Mouse (Mus musculus) limb, embryonic 12.5 days (tissue): ENCODE data around the gene Nmnat1. TPM values are rescaled to one million over a fixed set of nuclear protein-coding genes. Genes with fewer than 3 reads are reported as not detected.
"Not testable (repeated sequence)": the region's sequence is repeated elsewhere in the genome, so short reads cannot be mapped to it uniquely, and the experiment has no call there.

Source experiments
- ATAC-seq: fragments of 200-750 bp; cut with Nextera tagmentation; 2 replicates; pipeline ENCODE4 v1.8.0; 2017; ENCODE audit warnings: low read depth, moderate TSS enrichment; ENCODE audit not compliant: insufficient number of reproducible peaks, insufficient read depth, low FRiP score, low TSS enrichment
- H3K27ac ChIP-seq: fragments of 300-500 bp; sonication (generic); 2 replicates; pipeline ENCODE4 v1.5.1; 2016; ENCODE audit warnings: mild to moderate bottlenecking, moderate library complexity
- H3K27me3 ChIP-seq: fragments of 300-500 bp; sonication (generic); 2 replicates; pipeline ENCODE4 v1.6.1; 2016; ENCODE audit warnings: mild to moderate bottlenecking, moderate library complexity
- H3K36me3 ChIP-seq: fragments of 300-500 bp; sonication (generic); 2 replicates; pipeline ENCODE4 v1.6.1; 2016; ENCODE audit warnings: mild to moderate bottlenecking, moderate library complexity
- H3K4me1 ChIP-seq: fragments of 300-500 bp; sonication (generic); replicated peaks from 2 replicates; pipeline ENCODE4 v1.6.1; 2016
- H3K4me2 ChIP-seq: fragments of 300-500 bp; sonication (generic); 2 replicates; pipeline ENCODE4 v1.6.1; 2016; ENCODE audit warnings: mild to moderate bottlenecking, moderate library complexity
- H3K4me3 ChIP-seq: fragments of 300-500 bp; sonication (generic); replicated peaks from 2 replicates; pipeline ENCODE4 v1.5.1; 2016; ENCODE audit warnings: mild to moderate bottlenecking
- H3K9ac ChIP-seq: fragments of 300-500 bp; sonication (generic); replicated peaks from 2 replicates; pipeline ENCODE4 v1.6.1; 2016; ENCODE audit warnings: mild to moderate bottlenecking, moderate library complexity
- H3K9me3 ChIP-seq: fragments of 300-500 bp; sonication (generic); 2 replicates; pipeline ENCODE4 v1.6.1; 2016; ENCODE audit warnings: mild to moderate bottlenecking, moderate library complexity
- WGBS: fragments of 180-500 bp; shearing (Covaris S2); methylation state at CpG from one replicate; pipeline ENCODE4 v1.1.7; 2016; 5-methylcytosine and 5-hydroxymethylcytosine counted together
- polyA plus RNA-seq: library from polyadenylated mRNA; unstranded; fragments of >200 nt; fragmentation: Nextera tagmentation; extraction: Ambion mirVana; gene quantifications from 2 replicates; pipeline ENCODE4 v1.2.1, GENCODE M21; 2016

Gene Nmnat1
- polyA plus RNA-seq, 1 experiment from 2014 or later: 10.9 TPM

- Histone ChIP-seq H3K4me3 (no peak overlapping the region), H3K27ac (peak overlapping the region; percentile 95; the same call in 1 of the 2 replicates), H3K9ac (no peak overlapping the region), H3K27me3 (no peaks in the 10 kb centered on the region), H3K36me3 (no peaks in the 10 kb centered on the region), H3K9me3 (no peaks in the 10 kb centered on the region), H3K4me2 (peak overlapping the region; percentile 58), H3K4me1 (peaks cover 24% of the 10 kb centered on the region)
- ATAC-seq: no peak
- WGBS: 87% methylated on average over 1 of the region's 1 CpGs
These were observed 40.5 kb downstream of the Nmnat1 start for GRCm38 (mm10) chr4:149444465-149444864.

GRCm38 (mm10) chr4:149442436-149442835 is 42.6 kb downstream of the Nmnat1 start:
- no peak overlapping the region for H3K27ac ChIP-seq
- 47% methylated on average over 3 of the region's 3 CpGs for WGBS
- H3K9me3 ChIP-seq: no peaks in the 10 kb centered on the region
- no peaks in the 10 kb centered on the region for H3K27me3 ChIP-seq
- no peaks in the 10 kb centered on the region for H3K36me3 ChIP-seq
- H3K4me3 ChIP-seq: no peak overlapping the region
- H3K9ac ChIP-seq: no peak overlapping the region
- H3K4me2 ChIP-seq: no peak overlapping the region
- H3K4me1 ChIP-seq: peaks cover 24% of the 10 kb centered on the region
- no peak for ATAC-seq

- WGBS: 50% methylated on average over 8 of the region's 8 CpGs
- Histone ChIP-seq H3K27me3 (no peaks in the 10 kb centered on the region), H3K4me2 (no peak overlapping the region), H3K27ac (no peak overlapping the region), H3K4me3 (no peak overlapping the region), H3K36me3 (no peaks in the 10 kb centered on the region), H3K9me3 (no peaks in the 10 kb centered on the region), H3K4me1 (peaks cover 15% of the 10 kb centered on the region), H3K9ac (no peak overlapping the region)
- no peak for ATAC-seq
These were observed 44.4 kb downstream of the Nmnat1 start for GRCm38 (mm10) chr4:149440576-149440975.

- H3K4me3 ChIP-seq, H3K27me3 ChIP-seq, H3K36me3 ChIP-seq, H3K9me3 ChIP-seq, H3K4me2 ChIP-seq, H3K4me1 ChIP-seq, H3K9ac ChIP-seq, H3K27ac ChIP-seq, ATAC-seq: not testable (repeated sequence)
- 78% methylated on average over 1 of the region's 1 CpGs for WGBS
These were observed 53.1 kb downstream of the Nmnat1 start for GRCm38 (mm10) chr4:149431887-149432286.

- Histone ChIP-seq H3K27ac (no peak overlapping the region), H3K4me3 (no peak overlapping the region), H3K9me3 (no peaks in the 10 kb centered on the region), H3K9ac (no peak overlapping the region), H3K4me2 (no peak overlapping the region), H3K36me3 (no peaks in the 10 kb centered on the region), H3K4me1 (no peaks in the 10 kb centered on the region; the same call in 1 of the 2 replicates), H3K27me3 (no peaks in the 10 kb centered on the region)
- 91% methylated on average over 5 of the region's 5 CpGs for WGBS
- ATAC-seq: no peak
These were observed 55.4 kb downstream of the Nmnat1 start for GRCm38 (mm10) chr4:149429592-149429991.

DNA sequence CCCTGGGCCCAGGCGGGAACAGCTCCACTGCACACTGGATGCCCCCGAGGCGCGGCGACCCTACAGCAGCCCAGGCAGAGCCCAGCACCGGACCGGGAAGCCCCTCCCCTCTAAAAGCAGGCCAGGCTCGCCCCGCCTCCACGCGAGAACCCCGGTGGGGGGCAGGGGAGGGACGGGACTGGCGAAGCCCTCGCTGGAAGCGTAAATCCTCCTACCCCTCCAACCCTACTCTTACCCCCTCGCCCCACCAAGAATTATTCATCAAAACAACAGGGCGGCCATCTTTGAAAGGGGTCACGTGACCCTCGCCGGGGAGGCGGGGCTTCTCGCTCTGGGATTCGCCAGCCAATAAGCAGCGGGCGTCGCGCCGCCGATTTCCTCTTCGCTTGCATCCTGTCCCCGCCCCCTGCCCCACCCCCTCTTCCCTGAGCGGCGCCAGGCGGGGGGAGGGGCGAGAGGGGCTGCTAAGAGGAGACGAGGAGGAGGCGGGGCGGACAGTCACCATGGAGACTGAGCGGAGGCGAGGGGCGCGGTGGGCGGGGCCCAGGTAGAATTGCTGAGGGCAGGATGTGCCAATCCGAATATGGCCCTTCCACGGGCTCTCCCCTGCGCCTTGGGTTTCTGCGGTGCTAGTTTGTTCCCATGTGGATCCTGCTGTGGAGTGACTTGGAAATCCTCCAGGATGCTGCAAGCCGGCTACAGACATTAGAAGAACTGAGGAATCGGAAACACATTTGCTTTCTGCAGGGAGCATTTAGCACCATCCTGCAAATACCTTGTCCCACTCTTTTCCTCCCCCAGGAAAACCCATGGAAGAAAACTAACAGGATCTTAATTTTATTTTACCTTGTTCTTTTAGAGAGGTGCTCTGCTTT is 58.4 kb downstream of the Nmnat1 start, which contains the start of gene Ube4b:
TSS of gene Ube4b (minus strand) at position 425 of the 875 bp plus-strand sequence.
- no peaks in the 10 kb centered on the region for H3K9me3 ChIP-seq
- WGBS: under 1% methylated on average over 49 of the region's 50 CpGs
- no peaks in the 10 kb centered on the region for H3K36me3 ChIP-seq
- H3K27me3 ChIP-seq: no peaks in the 10 kb centered on the region
- peak within 1 kb of the TSS; percentile 78 for H3K4me2 ChIP-seq
- peak; percentile 94 for ATAC-seq
- H3K9ac ChIP-seq: peak within 1 kb of the TSS; percentile 89
- H3K4me1 ChIP-seq: peaks cover 12% of the 10 kb centered on the region; the same call in 1 of the 2 replicates
- H3K27ac ChIP-seq: peak within 1 kb of the TSS; percentile 98
- H3K4me3 ChIP-seq: peak within 1 kb of the TSS; percentile 96

GRCm38 (mm10) chr4:149425801-149426292 is 59.2 kb downstream of the Nmnat1 start:
- peaks cover 15% of the 10 kb centered on the region; the same call in 1 of the 2 replicates for H3K4me1 ChIP-seq
- peak overlapping the region; percentile 96 for H3K4me3 ChIP-seq
- no peaks in the 10 kb centered on the region for H3K9me3 ChIP-seq
- no peaks in the 10 kb centered on the region for H3K36me3 ChIP-seq
- peak; percentile 66; the same call in 1 of the 2 replicates for ATAC-seq
- peak overlapping the region; percentile 78 for H3K4me2 ChIP-seq
- no peaks in the 10 kb centered on the region for H3K27me3 ChIP-seq
- peak overlapping the region; percentile 98 for H3K27ac ChIP-seq
- H3K9ac ChIP-seq: peak overlapping the region; percentile 89
- WGBS: under 1% methylated on average over 35 of the region's 35 CpGs

DNA sequence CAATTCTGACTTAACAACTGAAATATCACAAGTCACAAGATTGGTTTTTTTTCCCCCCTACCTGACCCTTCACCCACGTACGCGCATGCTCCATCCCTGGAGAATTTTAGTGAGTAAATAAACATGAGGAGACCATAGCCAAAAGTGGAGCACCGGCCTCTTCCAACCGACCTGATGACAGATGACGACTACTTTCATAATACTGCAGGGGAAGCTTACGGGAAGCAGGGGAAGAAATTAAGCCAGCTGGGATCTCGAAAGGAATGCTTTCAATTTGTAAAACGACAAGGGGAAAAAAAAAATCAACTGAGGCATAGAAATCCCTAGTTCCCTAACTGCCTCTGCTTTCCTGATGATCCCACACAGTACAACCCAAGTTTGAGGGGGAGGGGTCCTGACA is 60.2 kb downstream of the Nmnat1 start:
- peak overlapping the region; percentile 89 for H3K9ac ChIP-seq
- peaks cover 15% of the 10 kb centered on the region; the same call in 1 of the 2 replicates for H3K4me1 ChIP-seq
- under 1% methylated on average over 9 of the region's 9 CpGs for WGBS

GRCm38 (mm10) chr4:149417854-149418365 is 67.1 kb downstream of the Nmnat1 start:
- no peak for ATAC-seq
- no peak overlapping the region for H3K27ac ChIP-seq
- H3K27me3 ChIP-seq: no peaks in the 10 kb centered on the region
- no peak overlapping the region for H3K9ac ChIP-seq
- H3K9me3 ChIP-seq: no peaks in the 10 kb centered on the region
- 63% methylated on average over 5 of the region's 5 CpGs for WGBS
- H3K36me3 ChIP-seq: peaks cover 5% of the 10 kb centered on the region; the same call in 1 of the 2 replicates
- peaks cover 52% of the 10 kb centered on the region for H3K4me1 ChIP-seq
- H3K4me2 ChIP-seq: no peak overlapping the region
- no peak overlapping the region for H3K4me3 ChIP-seq

More for the DNA sequence above, 60.2 kb downstream of the Nmnat1 start:
- Histone ChIP-seq H3K27ac (0 out of 2 replicates have a peak overlapping the region, but pooled peaks have one; percentile 29), H3K9me3 (no peaks in the 10 kb centered on the region), H3K36me3 (0 out of 2 replicates have a peak, but pooled peaks cover 3% of the 10 kb centered on the region), H3K4me3 (peak overlapping the region; percentile 96), H3K27me3 (no peaks in the 10 kb centered on the region), H3K4me2 (peak overlapping the region; percentile 78)
- ATAC-seq: no peak
